Mouse (Mus musculus) gastrocnemius, adult 18-20 months (tissue): Measurements from ENCODE around the gene Fam90a1a. TPM values are rescaled to one million over a fixed set of nuclear protein-coding genes. Genes with fewer than 3 reads are reported as not detected.

Experiments used
- total RNA-seq, 2 experiments: library from RNA; stranded (reverse); gene quantifications; 2 replicates each; pipeline ENCODE4 v1.2.3; 2021

The Fam90a1a gene
- total RNA-seq, 2 experiments from 2014 or later, result not detected

Other genes starting within 250 kb of the Fam90a1a start
- not detected for gene Defa24, start 224.2 kb upstream of the Fam90a1a start, total RNA-seq
- not detected for gene Defb50, start 135.2 kb upstream of the Fam90a1a start, total RNA-seq
- not detected for gene Defb2, start 118.8 kb upstream of the Fam90a1a start, total RNA-seq
- gene Defb10, start 99.8 kb upstream of the Fam90a1a start, total RNA-seq, result not detected
- not detected for gene Defb9, start 73.3 kb upstream of the Fam90a1a start, total RNA-seq
- gene Defb11, start 52.3 kb upstream of the Fam90a1a start, total RNA-seq, result not detected
- gene Defb15, start 26.0 kb upstream of the Fam90a1a start, total RNA-seq, result not detected
- gene Defb35, start 20.4 kb upstream of the Fam90a1a start, total RNA-seq, result not detected
- not detected for gene Defb13, start 12.0 kb upstream of the Fam90a1a start, total RNA-seq
- gene Ccdc70, start 11.1 kb downstream of the Fam90a1a start, total RNA-seq, result not detected
- under 1 TPM in 1 of 2 experiments, not detected in 1; 0.02 TPM for gene Atp7b, start 101.6 kb downstream of the Fam90a1a start, total RNA-seq
- 1 to 10 TPM; 6.2 to 7.6 TPM for gene Alg11, start 102.0 kb downstream of the Fam90a1a start, total RNA-seq
- gene Nek5, start 166.3 kb downstream of the Fam90a1a start, total RNA-seq, result 1 to 10 TPM in 1 of 2 experiments, under 1 TPM in 1; 0.46 to 1.2 TPM
- gene Nek3, start 207.7 kb downstream of the Fam90a1a start, total RNA-seq, result 1 to 10 TPM; 2.1 to 3.2 TPM
- gene Ckap2, start 227.1 kb downstream of the Fam90a1a start, total RNA-seq, result under 1 TPM; 0.21 to 0.23 TPM
- 10 to 100 TPM; 25.5 to 26.3 TPM for gene Vps36, start 234.1 kb downstream of the Fam90a1a start, total RNA-seq